Mouse (Mus musculus) cerebellum, adult 11-12 months (tissue): ENCODE measurements around the gene Mdm2.
A peak's percentile ranks its signal among the peaks of the same experiment; 100 is the strongest.
"Not testable (repeated sequence)": the region's sequence is repeated elsewhere in the genome, so short reads cannot be mapped to it uniquely, and the experiment has no call there.

ENCODE experiments used
- DNase-seq: peaks from one replicate; pipeline ENCODE4 v3.0.0; 2022

The Mdm2 gene

DNA sequence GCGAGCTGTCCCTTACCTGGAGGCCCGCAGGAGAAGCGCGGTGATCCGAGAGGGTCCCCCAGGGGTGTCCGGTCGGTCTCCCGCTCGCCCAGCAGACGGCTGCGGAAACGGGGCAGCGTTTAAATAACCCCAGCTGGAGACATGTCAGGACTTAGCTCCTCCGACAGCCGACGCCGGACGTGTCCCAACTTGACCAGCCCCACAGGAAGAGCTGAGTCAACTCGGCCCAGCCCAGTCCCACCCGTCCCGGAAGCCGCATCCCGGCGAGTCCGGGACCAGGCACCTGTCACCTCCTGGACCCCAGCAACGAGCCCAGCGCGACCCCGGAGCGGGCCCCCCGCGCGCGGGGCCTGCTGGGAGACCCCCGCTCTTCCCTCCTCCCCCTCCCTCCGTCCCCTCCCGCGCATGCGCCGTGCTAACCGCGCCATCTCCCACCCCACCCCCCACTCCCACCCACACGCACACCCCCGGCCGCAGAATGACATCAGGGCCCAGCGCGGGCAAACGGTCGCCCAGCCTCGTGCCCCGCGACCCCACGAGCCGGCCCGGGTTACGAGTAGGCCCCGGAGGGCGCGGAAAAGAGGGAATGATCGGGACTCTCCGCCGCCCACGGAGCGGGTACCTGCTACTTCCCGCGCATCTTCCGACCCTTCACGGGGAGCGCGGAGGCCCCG, 491 bp downstream of the Mdm2 start:
- DNase-seq: peak; percentile 83

DNA sequence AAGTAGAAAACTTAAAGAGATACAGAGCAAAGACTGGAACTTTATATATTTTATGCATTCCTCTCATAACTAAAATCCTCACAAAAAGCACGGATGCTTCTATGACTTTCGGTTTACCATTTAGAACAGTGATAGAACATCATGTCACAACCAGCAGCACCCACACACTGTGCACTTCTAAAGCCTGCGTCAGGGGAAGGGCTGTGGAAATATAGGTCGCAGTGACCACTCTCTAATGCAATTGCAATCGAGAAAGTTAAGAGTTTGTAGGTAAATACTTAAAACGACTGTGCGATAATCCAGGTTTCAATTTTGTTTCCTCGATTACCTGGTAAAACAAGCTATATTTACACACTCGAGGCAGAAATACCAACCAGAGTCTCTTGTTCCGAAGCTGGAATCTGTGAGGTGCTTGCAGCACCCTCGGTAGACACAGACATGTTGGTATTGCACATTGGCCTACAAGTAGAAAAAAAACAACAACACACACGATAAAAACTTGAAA, 1.2 kb downstream of the Mdm2 start:
- DNase-seq: no peak

GRCm38 (mm10) chr10:117708856-117709255, 1.7 kb downstream of the Mdm2 start:
- no peak for DNase-seq

DNA sequence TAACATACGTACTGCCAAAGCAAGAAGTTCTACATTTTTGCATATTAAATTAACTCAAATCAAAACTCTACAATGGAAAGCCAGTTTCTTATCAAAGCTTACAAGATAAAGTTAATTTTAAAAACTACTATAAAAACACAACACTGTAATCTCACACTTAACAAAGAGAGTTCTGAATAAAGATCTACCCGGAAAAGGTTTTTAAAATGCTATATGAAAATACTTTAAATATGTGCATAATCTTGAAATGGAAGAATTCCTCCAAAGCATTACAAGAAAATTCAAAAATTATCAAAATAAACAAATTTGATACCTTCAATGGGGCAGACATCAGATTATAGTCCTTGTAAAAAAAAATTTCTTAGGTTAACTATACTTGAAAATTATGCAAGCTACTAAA, 2.2 kb downstream of the Mdm2 start:
- no peak for DNase-seq

DNA sequence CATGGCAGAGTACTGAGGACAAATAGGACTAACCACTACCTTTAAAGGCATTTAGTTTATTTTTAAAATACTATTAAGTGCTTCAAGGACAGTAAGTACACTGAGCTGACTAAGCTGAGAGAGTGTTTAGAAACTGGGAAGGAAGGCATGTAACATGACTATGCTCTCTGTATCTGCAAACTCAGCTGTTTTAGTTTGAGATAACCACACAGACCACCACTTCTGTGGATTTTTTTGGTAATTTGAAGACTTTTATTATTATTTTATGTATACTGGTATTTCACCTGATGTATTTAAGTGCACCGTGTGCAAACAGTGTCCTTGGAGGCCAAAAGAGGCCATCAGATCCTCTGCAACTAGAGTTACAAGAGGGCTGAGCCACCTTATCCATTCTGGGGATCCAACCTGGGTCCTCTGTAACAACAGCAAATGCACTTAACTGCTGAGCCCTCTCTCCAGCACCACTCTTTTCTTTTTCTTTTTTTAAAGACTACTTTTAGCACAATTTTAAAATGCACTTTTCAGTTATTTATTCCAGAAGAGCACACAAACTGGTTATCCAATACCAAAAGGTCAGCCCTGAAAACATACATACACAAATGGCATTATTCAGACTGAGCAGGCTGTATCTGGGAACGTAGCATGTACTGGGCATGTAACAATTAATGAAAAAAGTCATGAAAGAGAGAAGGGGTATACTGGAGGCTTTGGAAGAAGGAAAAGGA, 3.3 kb downstream of the Mdm2 start:
- DNase-seq: no peak

DNA sequence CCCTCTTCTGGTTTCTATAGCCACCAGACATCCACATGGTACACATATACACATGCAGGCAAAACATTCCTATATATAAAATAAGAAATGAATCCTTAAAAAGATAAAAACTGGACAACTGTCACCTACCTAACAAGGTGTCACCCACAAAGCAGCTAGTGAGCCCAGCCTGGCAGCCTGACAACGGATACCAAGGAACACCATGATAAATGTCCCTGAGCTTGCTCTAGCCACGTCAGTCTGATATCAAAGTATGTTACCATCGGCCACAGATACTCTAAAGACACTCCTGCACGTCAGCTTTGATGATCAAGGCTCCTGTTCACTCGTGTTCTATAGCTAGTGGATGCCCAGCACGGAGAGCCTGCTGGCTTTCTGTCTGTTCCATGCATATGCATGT, 4.1 kb downstream of the Mdm2 start:
- DNase-seq: no peak

DNA sequence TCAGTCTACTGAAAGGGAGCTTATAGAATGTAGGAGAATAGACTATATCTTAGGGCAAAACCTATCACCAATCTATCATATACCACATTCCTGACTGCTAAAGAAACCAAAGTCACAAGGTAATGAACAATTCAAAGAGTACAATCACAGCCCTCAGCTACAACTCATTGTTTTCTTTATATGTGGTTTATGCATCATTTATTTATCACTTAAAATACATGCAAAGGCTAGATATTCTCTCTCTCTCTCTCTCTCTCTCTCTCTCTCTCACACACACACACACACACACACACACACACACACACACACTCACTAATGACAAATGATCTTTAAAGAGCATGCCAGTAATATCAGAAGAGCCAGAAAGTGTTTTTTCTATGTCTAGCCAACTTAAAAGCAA, 4.8 kb downstream of the Mdm2 start:
- no peak for DNase-seq

DNA sequence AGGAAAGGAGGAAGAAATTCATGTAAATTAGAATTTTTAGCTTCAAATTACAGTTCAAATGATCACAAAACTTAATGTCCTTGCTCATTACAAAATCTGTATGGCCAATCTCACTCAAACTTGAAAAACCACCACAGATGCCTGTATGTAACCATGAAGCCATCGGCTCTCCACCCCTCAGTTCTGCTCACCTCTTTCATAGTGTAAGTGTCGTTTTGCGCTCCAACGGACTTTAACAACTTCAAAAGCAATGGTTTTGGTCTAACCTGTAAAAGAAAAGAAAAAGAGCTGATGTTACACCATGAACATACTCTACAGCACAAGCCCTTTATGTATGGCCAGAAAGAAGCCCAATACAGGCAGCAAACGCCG, 5.6 kb downstream of the Mdm2 start:
- no peak for DNase-seq

- DNase-seq: not testable (repeated sequence)
Observed at GRCm38 (mm10) chr10:117704314-117704963, 6.1 kb downstream of the Mdm2 start.

DNA sequence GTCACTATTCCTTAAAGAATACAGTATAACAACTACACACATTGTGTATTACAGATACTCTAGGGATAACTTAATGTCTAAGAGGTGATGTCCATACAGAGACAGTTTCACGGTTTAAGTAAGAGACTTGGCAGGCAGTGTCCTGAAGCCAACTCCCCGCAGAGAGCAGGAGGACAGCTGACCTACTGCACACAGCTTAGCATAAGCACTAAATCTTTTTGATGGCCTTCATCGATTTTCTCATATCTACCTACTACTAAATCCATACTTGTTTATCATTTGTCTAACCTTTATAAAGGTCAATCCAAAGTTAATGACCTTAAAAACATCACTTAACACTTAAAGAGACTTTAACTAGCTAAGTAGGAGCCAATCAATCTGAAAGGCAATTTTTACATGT, 7.1 kb downstream of the Mdm2 start:
- no peak for DNase-seq

- DNase-seq: no peak
Observed at GRCm38 (mm10) chr10:117702024-117702833, 8.3 kb downstream of the Mdm2 start.

DNA sequence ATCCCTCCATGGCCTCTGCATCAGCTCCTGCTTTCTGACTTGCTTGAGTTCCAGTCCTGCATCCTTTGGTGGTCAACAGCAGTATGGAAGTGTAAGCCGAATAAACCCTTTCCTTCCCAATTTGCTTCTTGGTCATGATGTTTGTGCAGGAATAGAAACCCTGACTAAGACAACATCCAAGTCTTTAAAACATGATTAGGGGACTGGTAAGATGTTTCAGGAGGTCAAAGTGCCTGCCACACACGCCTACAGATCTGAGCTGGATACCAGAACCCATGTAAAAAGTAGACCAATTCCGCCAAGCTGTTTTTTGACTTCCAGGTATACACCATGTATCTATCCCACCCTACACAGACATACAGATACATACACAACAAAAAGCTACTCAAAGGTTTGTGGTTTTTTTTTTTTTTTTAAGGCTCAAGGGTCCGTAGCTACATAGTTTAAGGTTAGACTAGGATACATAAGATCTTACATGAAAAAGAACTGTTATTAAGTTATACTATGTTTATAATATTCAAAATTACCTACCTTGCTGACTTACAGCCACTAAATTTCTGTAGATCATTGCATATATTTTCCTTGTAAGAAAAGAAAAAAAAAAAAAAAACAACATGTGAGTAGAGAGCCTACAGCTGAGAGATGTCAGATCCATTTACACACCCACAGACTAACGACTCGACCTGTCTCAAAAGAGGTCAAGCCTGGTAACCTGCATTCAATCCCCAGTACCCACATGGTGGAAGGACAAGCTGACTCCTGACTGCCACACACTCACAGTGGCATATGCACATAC, 9.3 kb downstream of the Mdm2 start:
- DNase-seq: no peak

GRCm38 (mm10) chr10:117700450-117700849, 10.1 kb downstream of the Mdm2 start:
- DNase-seq: no peak

DNA sequence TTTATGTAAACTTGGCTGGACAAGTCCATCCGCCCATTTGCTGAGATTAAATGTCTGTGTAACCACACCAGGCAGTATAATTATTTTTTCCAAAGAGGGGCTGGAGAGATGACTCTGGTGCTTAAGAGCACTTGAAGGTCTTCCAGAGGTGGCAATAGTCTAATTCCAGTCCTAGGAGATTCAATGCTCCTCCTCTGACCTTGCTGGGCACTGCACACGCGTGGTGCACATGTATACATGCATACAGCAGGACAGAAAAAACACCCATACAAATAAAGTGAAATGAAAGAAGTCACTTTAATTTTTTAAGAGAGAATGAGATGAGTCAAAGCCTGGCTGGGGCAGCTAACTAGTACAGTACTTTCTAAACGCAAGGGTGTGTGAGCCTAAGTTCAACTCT, 10.6 kb downstream of the Mdm2 start:
- no peak for DNase-seq

- no peak for DNase-seq
Observed at GRCm38 (mm10) chr10:117698313-117699138, 12.0 kb downstream of the Mdm2 start.

DNA sequence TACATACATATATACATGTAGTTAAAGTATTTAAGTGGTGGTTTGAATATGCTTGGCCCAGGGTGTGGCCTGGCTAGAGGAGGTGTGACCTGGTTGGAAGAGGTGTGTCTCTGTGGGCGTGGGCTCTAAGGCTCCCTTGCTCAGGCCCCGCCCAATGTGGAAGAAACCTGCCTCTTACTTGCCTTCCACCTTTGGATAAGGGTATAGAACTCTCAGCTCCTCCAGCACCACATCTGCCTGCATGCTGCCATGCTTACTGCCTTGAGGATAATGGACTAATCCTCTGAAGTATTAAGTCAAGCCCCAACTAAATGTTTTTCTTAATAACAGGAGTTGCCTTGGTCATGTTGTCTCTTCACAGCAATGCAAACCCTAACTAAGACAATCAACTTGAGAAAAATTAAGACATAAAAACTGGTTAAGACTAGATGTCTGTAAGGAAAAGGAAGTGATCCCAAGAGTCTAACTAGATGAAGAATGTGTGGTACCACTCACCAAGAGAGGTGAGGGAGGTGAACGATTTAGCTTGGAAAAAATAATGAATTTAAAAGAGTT, 12.9 kb downstream of the Mdm2 start:
- DNase-seq: no peak

DNA sequence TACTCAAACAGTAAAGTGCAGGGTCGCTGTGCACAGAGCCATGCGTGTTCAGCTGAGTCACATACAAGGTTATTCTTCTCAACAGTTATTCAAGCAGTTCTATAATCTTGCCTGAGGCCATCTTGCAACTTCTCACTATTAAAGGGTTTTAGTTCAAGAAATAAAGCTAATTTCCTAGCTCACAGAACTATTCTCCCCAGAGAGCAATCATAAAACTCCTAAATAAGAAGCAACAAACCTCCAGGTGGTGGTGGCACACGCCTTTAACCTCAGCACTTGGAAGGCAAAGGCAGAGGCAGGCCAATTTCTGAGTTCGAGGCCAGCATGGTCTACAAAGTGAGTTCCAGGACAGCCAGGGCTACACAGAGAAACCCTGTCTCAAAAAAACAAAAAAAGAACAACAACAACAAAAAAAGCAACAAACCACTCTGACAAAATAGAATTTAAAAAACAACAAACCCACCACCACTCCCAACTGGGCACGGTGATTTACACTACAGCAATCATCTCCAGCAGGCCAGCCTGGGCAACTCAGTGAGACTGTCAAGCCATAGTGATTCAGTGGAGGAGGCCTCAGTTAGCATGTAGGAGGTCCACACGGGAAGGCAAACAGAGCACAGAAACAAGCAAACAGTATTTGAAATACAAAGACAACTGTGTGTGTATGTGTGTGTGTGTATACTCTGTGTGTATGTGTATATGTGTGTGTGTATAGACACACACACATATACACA, 13.6 kb downstream of the Mdm2 start:
- DNase-seq: no peak

GRCm38 (mm10) chr10:117696021-117696826, 14.3 kb downstream of the Mdm2 start:
- DNase-seq: no peak

GRCm38 (mm10) chr10:117695605-117696004, 15.0 kb downstream of the Mdm2 start:
- DNase-seq: no peak
